18 mouse cellular contexts compared by ENCODE assay signal in the genomic region with DNA sequence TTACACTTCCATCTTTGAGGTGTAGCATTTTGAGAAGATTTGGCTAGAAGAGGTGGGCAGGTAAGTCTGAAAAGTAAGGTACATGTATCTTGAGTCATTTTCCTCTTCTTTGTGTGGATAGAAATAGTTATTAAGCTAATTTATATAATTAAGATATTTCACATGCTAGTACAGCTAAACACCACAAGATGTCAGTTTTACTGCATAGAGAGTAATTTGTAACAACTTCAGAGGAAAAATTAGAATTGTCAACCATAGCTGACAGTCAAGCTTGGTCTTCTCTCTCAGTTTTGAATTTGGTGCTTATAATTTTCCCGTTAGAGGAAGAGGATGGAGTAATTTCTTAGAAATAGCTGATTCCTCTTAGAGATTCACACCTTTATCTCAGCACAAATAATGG.
"Had no signal": no experiment of that assay in that cellular context is flagged by ENCODE, and none has a peak within 500 bp of the region (broad histone marks: within the 10 kb centered on the region; RNA-seq: fewer than 3 reads in every experiment).

No protein-coding gene starts in this region.

- H3K4me3 ChIP-seq: limb, embryonic 10.5 days; limb, embryonic 13.5 days; liver, embryonic 13.5 days; midbrain, embryonic 12.5 days; stomach, embryonic 15.5 days had no signal

- H3K27ac ChIP-seq: limb, embryonic 10.5 days; limb, embryonic 13.5 days; liver, embryonic 13.5 days; macrophage; midbrain, embryonic 12.5 days; stomach, embryonic 15.5 days had no signal

- H3K9me3 ChIP-seq: limb, embryonic 10.5 days; limb, embryonic 13.5 days; liver, embryonic 13.5 days; midbrain, embryonic 12.5 days; stomach, embryonic 15.5 days had no signal

- ATAC-seq: midbrain, embryonic 16.5 days had no signal

- H3K27me3 ChIP-seq: limb, embryonic 13.5 days; liver, embryonic 13.5 days; midbrain, embryonic 12.5 days; stomach, embryonic 15.5 days had no signal

- H3K9ac ChIP-seq: limb, embryonic 13.5 days; liver, embryonic 13.5 days; midbrain, embryonic 12.5 days; stomach, embryonic 15.5 days had no signal

- H3K36me3 ChIP-seq: limb, embryonic 10.5 days; limb, embryonic 13.5 days; liver, embryonic 13.5 days; midbrain, embryonic 12.5 days; stomach, embryonic 15.5 days had no signal

- DNase-seq: kidney, adult 18-20 months; kidney, adult 9 months; kidney, postnatal 14 days; kidney, postnatal 4 days; layer of hippocampus, postnatal 36 days; liver, embryonic 13.5 days; lung, adult 2 months; right cerebral cortex, adult 18-20 months; right cerebral cortex, postnatal 14 days; right cerebral cortex, postnatal 4 days; thymus, adult 18-20 months; thymus, postnatal 36 days had no signal

- H3K4me1 ChIP-seq: limb, embryonic 10.5 days; limb, embryonic 13.5 days; liver, embryonic 13.5 days; midbrain, embryonic 12.5 days; stomach, embryonic 15.5 days had no signal

- H3K4me2 ChIP-seq: limb, embryonic 13.5 days; liver, embryonic 13.5 days; midbrain, embryonic 12.5 days; stomach, embryonic 15.5 days had no signal
